Mouse (Mus musculus) limb, embryonic 13.5 days (tissue): ENCODE data around the gene Pi4kb. TPM values are rescaled to one million over a fixed set of nuclear protein-coding genes. Genes with fewer than 3 reads are reported as not detected.

ENCODE experiments used
- ATAC-seq: fragments of 200-750 bp; cut with Nextera tagmentation; 2 replicates; pipeline ENCODE4 v1.8.0; 2017; ENCODE audit warnings: low read depth, moderate number of reproducible peaks, moderate TSS enrichment; ENCODE audit not compliant: low FRiP score
- H3K27ac ChIP-seq: fragments of 300-500 bp; sonication (generic); 2 replicates; pipeline ENCODE4 v1.5.1; 2015; ENCODE audit warnings: inconsistent platforms, mild to moderate bottlenecking, moderate library complexity
- H3K27me3 ChIP-seq: fragments of 300-500 bp; sonication (generic); 2 replicates; pipeline ENCODE4 v1.6.1; 2015; ENCODE audit warnings: mild to moderate bottlenecking, inconsistent platforms
- H3K36me3 ChIP-seq: fragments of 300-500 bp; sonication (generic); 2 replicates; pipeline ENCODE4 v1.6.1; 2015; ENCODE audit warnings: inconsistent platforms, mild to moderate bottlenecking, moderate library complexity
- H3K4me1 ChIP-seq: fragments of 300-500 bp; sonication (generic); 2 replicates; pipeline ENCODE4 v1.6.1; 2015; ENCODE audit warnings: inconsistent platforms
- H3K4me2 ChIP-seq: fragments of 300-500 bp; sonication (generic); replicated peaks from 2 replicates; pipeline ENCODE4 v1.6.1; 2015; ENCODE audit warnings: inconsistent platforms, mild to moderate bottlenecking, moderate library complexity
- H3K4me3 ChIP-seq: fragments of 300-500 bp; sonication (generic); 2 replicates; pipeline ENCODE4 v1.5.1; 2015; ENCODE audit warnings: moderate library complexity, mild to moderate bottlenecking, inconsistent platforms
- H3K9ac ChIP-seq: fragments of 300-500 bp; sonication (generic); 2 replicates; pipeline ENCODE4 v1.6.1; 2015; ENCODE audit warnings: mild to moderate bottlenecking, inconsistent platforms
- H3K9me3 ChIP-seq: fragments of 300-500 bp; sonication (generic); 2 replicates; pipeline ENCODE4 v1.6.1; 2016; ENCODE audit warnings: inconsistent platforms
- WGBS: fragments of 180-500 bp; shearing (Covaris S2); methylation state at CpG from one replicate; pipeline ENCODE4 v1.1.7; 2015; 5-methylcytosine and 5-hydroxymethylcytosine counted together
- microRNA-seq: library from miRNA; unstranded; fragments of <30 nt; microRNA quantifications from one replicate; pipeline ENCODE4, GENCODE M21; 2016
- polyA plus RNA-seq: library from polyadenylated mRNA; unstranded; fragments of >200 nt; fragmentation: Nextera tagmentation; extraction: Ambion mirVana; gene quantifications from 2 replicates; pipeline ENCODE4 v1.2.1, GENCODE M21; 2015

The Pi4kb gene
- polyA plus RNA-seq, 1 experiment from 2014 or later = 34.3 TPM

- no peak overlapping the region for H3K4me2 ChIP-seq
- no peak overlapping the region for H3K27ac ChIP-seq
- H3K4me1 ChIP-seq = peaks cover 13% of the 10 kb centered on the region
- no peak overlapping the region for H3K9ac ChIP-seq
- WGBS = 34% methylated on average over 1 of the region's 1 CpGs
- H3K36me3 ChIP-seq = peaks cover 12% of the 10 kb centered on the region
- ATAC-seq = no peak
- H3K9me3 ChIP-seq = no peaks in the 10 kb centered on the region
- no peak overlapping the region for H3K4me3 ChIP-seq
- no peaks in the 10 kb centered on the region for H3K27me3 ChIP-seq
Measured at GRCm38 (mm10) chr3:95052959-95053358, 78.4 kb downstream of the Pi4kb start.

GRCm38 (mm10) chr3:95053701-95054100 is 79.2 kb downstream of the Pi4kb start:
- ATAC-seq = no peak
- Histone ChIP-seq H3K36me3 (peaks cover 18% of the 10 kb centered on the region), H3K27ac (no peak overlapping the region), H3K9me3 (no peaks in the 10 kb centered on the region), H3K4me3 (no peak overlapping the region), H3K4me1 (peaks cover 13% of the 10 kb centered on the region), H3K27me3 (no peaks in the 10 kb centered on the region), H3K9ac (no peak overlapping the region), H3K4me2 (no peak overlapping the region)
- whole genome bisulfite sequencing = 46% methylated on average over 3 of the region's 3 CpGs

GRCm38 (mm10) chr3:95054481-95055260 is 80.1 kb downstream of the Pi4kb start:
- no peak; the same call in 1 of the 2 replicates for ATAC-seq
- H3K36me3 ChIP-seq = peaks cover 27% of the 10 kb centered on the region
- peak overlapping the region; percentile 55; the same call in 1 of the 2 replicates for H3K27ac ChIP-seq
- no peaks in the 10 kb centered on the region for H3K27me3 ChIP-seq
- no peaks in the 10 kb centered on the region for H3K9me3 ChIP-seq
- H3K4me2 ChIP-seq = no peak overlapping the region
- peaks cover 13% of the 10 kb centered on the region for H3K4me1 ChIP-seq
- no peak overlapping the region for H3K4me3 ChIP-seq
- H3K9ac ChIP-seq = no peak overlapping the region
- WGBS = 34% methylated on average over 10 of the region's 10 CpGs

GRCm38 (mm10) chr3:95056275-95056674 is 81.7 kb downstream of the Pi4kb start:
- Histone ChIP-seq H3K4me1 (peaks cover 13% of the 10 kb centered on the region), H3K4me3 (no peak overlapping the region), H3K4me2 (no peak overlapping the region), H3K9ac (no peak overlapping the region), H3K36me3 (peaks cover 43% of the 10 kb centered on the region), H3K27ac (no peak overlapping the region), H3K9me3 (no peaks in the 10 kb centered on the region), H3K27me3 (no peaks in the 10 kb centered on the region)
- WGBS = 88% methylated on average over 7 of the region's 7 CpGs
- no peak for ATAC-seq

Small RNA genes within 50 kb of the gene (microRNA-seq; reads per million reads assigned to microRNA genes)
- gene Mir7013 = not detected

Other genes starting within 250 kb of the Pi4kb start
- 7.1 and 7.3 TPM in 2 replicates for gene Cgn, start 188.2 kb upstream of the Pi4kb start, polyA plus RNA-seq
- 21.2 and 25.0 TPM in 2 replicates for gene Pogz, start 137.2 kb upstream of the Pi4kb start, polyA plus RNA-seq
- gene Psmb4, start 87.8 kb upstream of the Pi4kb start, polyA plus RNA-seq = 361 and 368 TPM in 2 replicates
- gene Selenbp1, start 41.7 kb upstream of the Pi4kb start, polyA plus RNA-seq = 32.7 and 34.8 TPM in 2 replicates
- gene Rfx5, start 20.7 kb upstream of the Pi4kb start, polyA plus RNA-seq = 8.6 TPM in 2 replicates
- 23.5 and 24.4 TPM in 2 replicates for gene Zfp687, start 40.7 kb downstream of the Pi4kb start, polyA plus RNA-seq
- 282 and 310 TPM in 2 replicates for gene Psmd4, start 67.9 kb downstream of the Pi4kb start, polyA plus RNA-seq
- gene Pip5k1a, start 132.2 kb downstream of the Pi4kb start, polyA plus RNA-seq = 26.5 and 28.4 TPM in 2 replicates
- gene Vps72, start 136.3 kb downstream of the Pi4kb start, polyA plus RNA-seq = 216 and 217 TPM in 2 replicates
- 1.9 and 2.5 TPM in 2 replicates for gene Tmod4, start 149.7 kb downstream of the Pi4kb start, polyA plus RNA-seq
- gene Scnm1, start 159.3 kb downstream of the Pi4kb start, polyA plus RNA-seq = 82.4 and 84.4 TPM in 2 replicates
- 19.1 and 19.6 TPM in 2 replicates for gene Lysmd1, start 159.4 kb downstream of the Pi4kb start, polyA plus RNA-seq
- 2.6 and 3.1 TPM in 2 replicates for gene Tnfaip8l2, start 167.6 kb downstream of the Pi4kb start, polyA plus RNA-seq
- gene Sema6c, start 185.7 kb downstream of the Pi4kb start, polyA plus RNA-seq = 11.1 and 11.7 TPM in 2 replicates
- gene Gabpb2, start 243.2 kb downstream of the Pi4kb start, polyA plus RNA-seq = 11.5 and 12.5 TPM in 2 replicates